Mouse (Mus musculus) adrenal gland (tissue): ENCODE measurements at regions not wholly inside any gene's neighbourhood (a gene's known extent, or its start where the extent isn't known, plus 50 kb on each side); places are given as distances from the start of the nearest gene placed in this dataset.

Experiments
- intact Hi-C: fragments of 180-260 bp; cut with DNase I; formaldehyde crosslinking; loops from one replicate; pipeline ENCODE4 v1.15.1; 2025

- intact Hi-C loops, result loop anchor here (5.0 kb wide), 2 partner anchors 351 to 486 kb away; no protein-coding TSS in a partner anchor
Measured at GRCm38 (mm10) chr5:18916688-18917285, 310.0 kb upstream of the Magi2 start.

- intact Hi-C loops, result no loop called here
Measured at GRCm38 (mm10) chr5:18953875-18954474, 272.9 kb upstream of the Magi2 start.
